Mouse (Mus musculus): ENCODE results near the gene Rabepk.

DNA sequence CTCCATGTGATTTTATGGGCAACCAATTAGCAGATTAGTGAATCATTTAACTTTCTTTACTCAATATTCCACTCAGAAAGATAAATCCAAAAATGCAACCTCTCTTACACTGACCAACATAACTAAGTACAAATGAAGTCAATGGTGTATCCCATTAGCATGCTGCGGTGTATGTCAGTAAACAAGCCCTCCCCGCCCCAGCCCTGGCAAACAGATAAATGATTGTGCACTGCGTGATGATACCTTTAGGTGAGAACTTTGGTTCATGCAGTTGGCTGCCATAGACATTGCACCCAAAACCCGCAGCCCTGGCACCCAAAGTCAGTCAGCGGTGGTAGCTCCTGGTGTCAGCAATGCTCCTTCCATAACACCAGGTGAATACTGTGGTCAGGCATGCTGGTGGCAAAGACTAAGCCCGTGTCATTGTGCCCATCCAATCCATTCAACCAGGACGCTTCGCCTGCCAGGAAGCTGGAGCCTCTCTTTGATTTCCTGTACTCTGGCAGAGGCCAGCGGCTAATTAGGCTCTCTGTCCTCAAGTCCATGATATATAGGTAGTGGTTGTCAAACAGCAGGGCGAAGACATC, 5.7 kb upstream of the Rabepk start:
- TF ChIP-seq CTCF (IDR thresholded peaks at IDR 0.05; ENCODE audit: control insufficient read depth, insufficient read depth, insufficient read length) (no peak), CEBPB (IDR thresholded peaks at IDR 0.05; ENCODE audit: low read depth) (no peak), MAX (IDR thresholded peaks at IDR 0.05) (no peak), MYOD1 (IDR thresholded peaks at IDR 0.05; ENCODE audit: control insufficient read depth, insufficient read length, low read depth) (no peak), USF1 (IDR thresholded peaks at IDR 0.05; ENCODE audit: low read depth) (no peak), FOSL1 (IDR thresholded peaks at IDR 0.05; ENCODE audit: insufficient read depth, low read length, poor library complexity, severe bottlenecking) (no peak), MYOG (IDR thresholded peaks at IDR 0.05; ENCODE audit: control insufficient read depth, extremely low read depth, insufficient read length) (no peak)

All from C2C12 (cell line).